Mouse (Mus musculus) cerebellum, adult 11 months (tissue): ENCODE results near the gene Pus7l.
"Not testable (repeated sequence)": the region's sequence is repeated elsewhere in the genome, so short reads cannot be mapped to it uniquely, and the experiment has no call there.

Experiments used
- DNase-seq: peaks from one replicate; pipeline ENCODE4 v3.0.0; 2022

Pus7l gene

GRCm38 (mm10) chr15:94542567-94543408 is 559 bp downstream of the Pus7l start:
- no peak for DNase-seq

- DNase-seq, result no peak
Measured at GRCm38 (mm10) chr15:94539296-94539695, 4.1 kb downstream of the Pus7l start.

GRCm38 (mm10) chr15:94535521-94535920 is 7.8 kb downstream of the Pus7l start:
- DNase-seq, result no peak

GRCm38 (mm10) chr15:94532956-94533355 is 10.4 kb downstream of the Pus7l start:
- no peak for DNase-seq

DNA sequence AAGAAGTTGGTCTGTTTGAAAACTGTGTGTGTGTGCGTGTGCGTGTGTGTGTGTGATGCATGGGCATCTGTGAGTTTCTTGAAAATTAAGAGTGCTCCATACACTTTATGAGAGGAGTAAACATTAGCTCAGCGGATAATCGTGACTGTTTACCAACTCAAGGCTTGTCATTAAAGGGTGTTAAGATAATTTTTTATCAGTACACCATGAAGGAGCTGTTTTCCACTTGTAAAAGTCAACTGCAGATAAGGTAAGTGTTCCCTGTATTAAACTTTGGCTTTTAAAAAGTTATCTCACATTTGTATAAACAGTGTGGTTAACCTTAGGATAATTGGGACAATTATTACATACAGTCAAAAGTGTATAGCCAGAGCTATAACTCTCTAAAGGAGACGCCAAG is 11.0 kb downstream of the Pus7l start:
- no peak for DNase-seq

GRCm38 (mm10) chr15:94530519-94530918 is 12.8 kb downstream of the Pus7l start:
- DNase-seq, result no peak

DNA sequence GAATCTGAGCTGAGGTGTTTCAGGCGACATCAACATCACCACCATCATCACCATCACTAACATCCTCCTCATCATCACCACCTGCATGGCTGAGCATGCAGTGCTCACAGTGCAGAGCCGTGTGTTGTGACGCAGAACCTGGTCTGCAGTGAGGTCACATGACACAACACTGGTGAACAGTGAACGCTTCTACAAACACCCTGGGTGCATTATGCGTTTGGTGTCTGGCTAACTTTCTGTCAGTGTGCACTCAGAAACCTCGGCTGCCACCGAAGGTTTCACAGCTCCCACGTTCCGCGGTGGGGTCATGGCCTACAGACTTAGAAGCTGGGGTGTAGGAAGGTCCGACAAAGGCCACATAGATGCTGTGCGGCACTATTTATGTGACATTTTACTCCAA is 18.4 kb downstream of the Pus7l start:
- no peak for DNase-seq

DNA sequence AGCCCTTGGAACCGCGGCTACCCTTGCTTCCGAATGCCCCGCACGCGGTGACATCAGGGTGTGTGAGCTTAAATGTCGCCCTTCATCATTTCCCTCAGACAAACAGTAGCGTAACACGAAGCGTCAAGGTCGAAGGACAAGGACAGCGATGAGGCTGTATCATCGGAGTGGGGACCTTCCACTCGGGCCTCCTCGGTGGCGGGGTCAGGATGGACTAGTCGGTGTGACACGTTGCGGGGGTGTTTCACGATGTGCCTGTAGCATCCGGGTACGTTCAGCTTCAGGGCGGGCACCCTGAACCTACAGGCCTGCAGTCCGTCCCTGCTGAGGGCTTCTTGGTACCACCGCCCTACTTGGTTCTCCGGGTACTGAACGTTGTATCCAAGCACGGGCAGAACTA is 20.1 kb downstream of the Pus7l start:
- no peak for DNase-seq

DNA sequence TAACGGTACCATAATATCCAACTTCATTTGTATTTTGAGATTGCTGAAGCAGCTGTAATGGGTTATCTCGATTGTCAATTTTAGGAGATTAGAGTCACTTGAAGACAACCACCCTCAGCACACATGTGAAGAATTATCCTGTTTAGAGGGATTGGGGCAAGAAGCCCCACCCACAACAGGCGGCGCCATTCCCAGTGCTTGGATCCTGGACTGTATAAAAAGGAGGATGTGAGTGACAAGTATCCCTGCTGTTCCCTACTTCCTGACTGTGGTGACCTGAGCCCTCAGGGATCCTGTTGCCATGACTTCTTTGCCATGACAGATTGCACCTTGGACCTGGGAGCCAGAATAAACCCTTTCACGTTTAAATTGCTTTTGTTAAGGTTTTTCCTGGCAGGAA is 22.4 kb downstream of the Pus7l start:
- DNase-seq, result no peak

DNA sequence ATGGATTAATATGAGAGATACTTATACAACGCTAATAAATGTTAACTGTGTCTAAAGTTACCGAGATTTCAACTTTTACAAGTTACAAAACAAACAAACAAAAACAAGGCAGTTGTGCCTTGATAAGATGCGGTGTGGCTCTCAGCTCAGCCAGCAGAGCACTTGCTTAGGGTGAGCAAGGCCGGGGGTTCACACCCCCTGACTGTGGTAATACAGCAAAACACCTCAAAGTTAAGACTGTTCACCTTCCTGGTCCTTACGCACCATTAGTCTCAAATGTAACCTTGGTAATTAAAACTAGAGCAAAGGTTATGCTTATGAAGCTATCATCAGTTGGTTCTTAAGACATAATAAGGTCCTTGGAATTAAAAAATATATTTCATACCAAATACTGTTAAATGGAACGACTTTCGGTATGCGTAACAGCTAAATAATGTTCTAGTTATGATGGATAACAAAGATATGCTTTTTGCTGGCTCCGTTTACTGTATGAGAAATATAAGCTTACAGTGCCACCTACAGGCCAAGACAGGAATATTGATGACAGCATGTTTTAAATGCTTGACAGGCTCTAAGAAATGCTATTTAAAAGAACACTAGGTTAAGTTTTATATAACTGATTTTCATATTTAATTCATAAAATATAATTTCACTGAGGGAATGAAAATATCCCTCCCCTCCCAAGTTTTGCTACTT is 23.0 kb downstream of the Pus7l start:
- no peak for DNase-seq

- DNase-seq, result no peak
Measured at GRCm38 (mm10) chr15:94517913-94518491, 25.3 kb downstream of the Pus7l start.

DNA sequence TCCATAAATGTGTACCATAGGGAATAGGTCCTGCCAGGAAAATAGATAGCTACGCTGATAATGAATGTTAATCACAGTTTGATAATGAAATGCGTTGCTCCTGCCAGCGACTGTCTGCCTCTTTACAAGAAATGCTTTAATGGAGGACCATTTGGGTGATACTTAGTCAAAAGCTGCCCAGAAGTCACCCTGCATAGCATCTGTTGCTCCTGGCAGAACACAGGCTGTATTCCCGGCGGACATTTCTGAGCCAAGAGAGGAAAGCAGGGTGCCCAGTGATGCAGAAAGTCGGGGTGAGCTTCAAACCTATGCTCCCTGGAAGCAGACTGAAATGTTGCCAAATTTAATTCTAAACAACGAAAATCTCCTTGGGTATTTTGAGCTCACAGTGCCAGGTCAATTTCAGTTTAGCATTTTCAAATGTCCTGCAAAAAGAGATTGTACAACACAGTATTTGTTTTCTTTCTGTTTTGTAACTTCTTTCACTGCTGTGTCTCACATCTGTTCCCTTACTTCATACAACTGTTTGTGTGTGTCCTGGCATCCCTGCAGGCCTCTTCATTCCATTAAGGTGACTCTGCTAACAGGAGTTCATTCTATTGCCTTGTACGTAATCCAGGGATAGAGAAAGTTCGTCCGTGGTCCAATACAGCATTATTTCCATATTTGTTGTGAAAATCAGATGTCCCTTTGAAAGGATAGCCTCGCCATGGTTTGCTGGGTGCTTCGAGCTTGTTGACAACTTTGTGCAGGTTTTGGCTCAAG is 39.7 kb downstream of the Pus7l start:
- no peak for DNase-seq

- no peak for DNase-seq
Measured at GRCm38 (mm10) chr15:94499260-94499659, 44.1 kb downstream of the Pus7l start.

DNA sequence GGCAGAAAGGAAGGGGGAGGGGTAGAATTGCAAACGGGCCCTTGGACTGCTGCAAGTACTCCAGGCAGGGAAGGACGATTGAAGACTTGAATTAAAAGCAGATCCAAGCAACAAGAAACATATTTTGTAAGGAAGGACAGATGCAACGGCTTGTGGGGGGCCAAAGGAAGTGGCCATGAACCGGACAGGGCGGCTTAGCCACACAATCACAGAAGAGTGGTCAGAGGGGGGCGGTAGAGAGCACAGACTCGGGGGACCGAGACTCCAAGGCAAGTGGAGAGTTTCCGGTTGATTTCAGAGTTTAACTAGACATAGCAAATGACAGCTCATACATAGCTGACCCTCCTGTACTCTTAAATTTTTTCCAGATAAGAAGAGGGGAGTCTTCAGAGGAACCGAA is 47.4 kb downstream of the Pus7l start:
- no peak for DNase-seq

DNA sequence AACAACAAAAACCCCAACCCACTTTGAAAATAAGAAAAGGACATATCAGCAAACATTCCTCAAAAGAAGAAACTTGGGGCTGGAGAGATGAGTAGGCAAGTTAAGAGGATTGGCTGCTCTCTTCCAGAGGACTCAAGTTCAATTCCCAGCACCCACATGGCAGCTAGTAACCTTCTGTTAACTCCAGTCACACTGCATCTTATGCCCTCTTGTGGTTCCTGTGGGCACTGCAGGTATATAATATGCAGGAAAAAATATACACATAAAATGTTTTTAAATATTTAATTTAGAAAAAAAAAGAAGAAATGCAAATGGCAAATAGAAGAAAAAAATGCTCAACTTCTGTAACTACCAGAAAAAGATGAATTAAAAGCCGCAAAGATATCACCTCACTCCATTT is 48.9 kb downstream of the Pus7l start:
- no peak for DNase-seq

GRCm38 (mm10) chr15:94489433-94489832 is 53.9 kb downstream of the Pus7l start:
- DNase-seq, result no peak

DNA sequence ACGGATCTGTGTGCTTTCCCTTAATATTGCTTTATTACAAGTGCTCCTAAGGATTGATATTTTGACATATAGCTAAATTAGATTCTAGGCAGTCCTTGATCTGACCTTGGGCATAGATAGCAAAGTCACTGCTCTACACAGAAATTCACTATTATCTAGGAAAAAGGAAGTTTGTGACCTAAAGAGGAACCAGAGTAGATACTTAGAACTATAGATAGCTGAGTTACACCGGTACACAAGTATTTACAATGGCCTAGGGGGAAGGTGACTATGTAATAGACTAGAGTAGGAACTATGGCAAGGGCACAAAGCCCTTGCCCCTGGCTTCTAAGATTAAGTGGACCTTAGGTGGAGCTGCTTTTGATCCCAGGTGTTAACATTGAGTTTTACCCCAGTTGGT is 55.3 kb downstream of the Pus7l start:
- not testable (repeated sequence) for DNase-seq

DNA sequence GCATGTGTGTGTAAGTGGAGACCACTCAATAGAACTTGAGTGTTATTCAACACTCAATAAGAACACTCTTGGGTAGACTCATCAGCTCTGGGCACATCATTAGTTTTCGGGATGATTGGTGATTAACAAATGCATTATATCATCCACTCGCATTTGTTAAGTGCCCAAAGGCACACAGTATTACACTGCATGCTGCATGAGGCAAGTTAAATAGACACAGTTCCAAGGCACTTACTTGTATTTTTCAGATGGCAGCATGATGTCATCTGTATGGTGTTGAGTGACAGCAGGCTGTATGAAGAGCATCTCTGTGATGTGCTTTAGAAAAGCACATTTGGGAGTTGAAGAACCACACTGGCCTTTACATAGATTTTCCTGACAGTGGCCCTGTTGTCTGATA is 60.8 kb downstream of the Pus7l start:
- DNase-seq, result no peak

DNA sequence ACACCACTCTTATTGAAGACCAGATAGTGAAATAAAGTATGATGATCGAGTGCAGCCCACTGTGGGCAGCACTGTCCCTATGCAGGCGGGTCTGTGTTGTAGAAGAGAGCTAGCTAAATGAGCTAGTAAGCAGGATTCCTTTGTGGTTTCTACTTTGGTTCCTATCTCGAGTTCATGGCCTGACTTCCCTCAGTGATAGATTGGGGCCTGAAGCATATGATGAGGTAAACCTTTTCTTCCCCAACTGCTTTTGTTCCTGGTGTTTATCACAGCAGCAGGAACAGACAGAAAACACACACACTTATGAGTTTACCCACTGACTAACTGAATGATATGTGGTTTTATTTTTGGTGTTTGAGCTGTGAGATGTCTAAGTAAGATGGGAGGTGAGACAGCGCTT is 62.6 kb downstream of the Pus7l start:
- DNase-seq, result no peak

DNA sequence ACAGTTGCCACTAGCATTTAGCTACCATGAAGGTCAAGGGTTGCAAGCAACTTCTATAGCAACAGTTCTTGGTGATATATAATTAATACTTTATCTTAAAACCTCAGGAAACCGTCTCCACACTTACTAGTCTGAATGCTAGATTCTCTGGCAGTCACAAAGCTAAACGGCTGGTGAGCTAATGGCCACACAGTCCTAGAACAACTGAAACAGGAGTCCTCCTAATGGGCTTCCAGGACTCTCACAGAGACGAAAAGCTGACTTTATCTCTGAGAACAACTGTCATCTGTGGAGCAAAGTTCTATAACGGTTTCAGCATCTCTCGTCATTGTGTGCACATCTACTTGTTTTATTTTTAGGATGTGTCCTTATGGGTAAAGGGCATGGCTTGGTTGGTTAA is 63.1 kb downstream of the Pus7l start:
- DNase-seq, result no peak

DNA sequence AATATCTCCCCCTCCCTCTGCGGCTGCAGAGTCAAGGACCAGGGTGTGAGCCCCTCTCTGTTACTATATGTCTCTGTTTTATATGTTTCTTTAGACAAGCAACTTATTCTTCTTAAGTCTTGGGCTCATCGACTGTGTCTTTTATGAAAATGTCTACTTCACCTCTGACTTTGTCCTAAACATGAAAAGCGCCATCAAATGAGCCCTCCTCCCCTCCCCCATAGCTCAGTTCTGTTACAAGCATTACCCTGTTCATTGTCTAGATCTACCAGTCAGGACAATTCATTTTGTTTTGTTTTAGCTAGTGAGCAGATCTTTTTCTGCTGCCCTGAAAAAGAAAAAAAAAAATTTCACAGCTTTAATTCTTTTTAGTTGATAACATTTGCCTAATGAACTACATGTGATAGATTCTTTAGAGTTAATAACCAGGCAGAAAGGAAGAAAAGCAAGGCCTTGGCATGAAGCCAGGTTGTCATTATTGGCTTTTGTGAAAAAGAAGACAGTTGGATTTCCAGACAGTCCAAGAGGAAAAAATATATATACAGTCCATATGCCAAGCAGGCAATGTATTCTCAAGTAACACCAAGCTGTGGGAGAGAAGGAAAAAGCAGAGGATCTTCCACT is 63.7 kb downstream of the Pus7l start:
- no peak for DNase-seq

GRCm38 (mm10) chr15:94478706-94479105 is 64.6 kb downstream of the Pus7l start:
- DNase-seq, result no peak

- no peak for DNase-seq
Measured at GRCm38 (mm10) chr15:94477287-94477686, 66.1 kb downstream of the Pus7l start.
